Mouse (Mus musculus) cerebellum, adult 9-10 months (tissue): ENCODE results near the gene Snrpa1.
A peak's percentile ranks its signal among the peaks of the same experiment; 100 is the strongest.
"Not testable (repeated sequence)": the region's sequence is repeated elsewhere in the genome, so short reads cannot be mapped to it uniquely, and the experiment has no call there.

Source experiments
- DNase-seq: peaks from one replicate; pipeline ENCODE4 v3.0.0; 2022

Snrpa1 gene

GRCm38 (mm10) chr7:66058703-66059102 lies at the start of gene Snrpa1:
Gene Snrpa1 (plus strand): TSS chr7:66059003.
- no peak for DNase-seq

GRCm38 (mm10) chr7:66010518-66010917 lies 48.3 kb upstream of the Snrpa1 start:
- no peak for DNase-seq

DNA sequence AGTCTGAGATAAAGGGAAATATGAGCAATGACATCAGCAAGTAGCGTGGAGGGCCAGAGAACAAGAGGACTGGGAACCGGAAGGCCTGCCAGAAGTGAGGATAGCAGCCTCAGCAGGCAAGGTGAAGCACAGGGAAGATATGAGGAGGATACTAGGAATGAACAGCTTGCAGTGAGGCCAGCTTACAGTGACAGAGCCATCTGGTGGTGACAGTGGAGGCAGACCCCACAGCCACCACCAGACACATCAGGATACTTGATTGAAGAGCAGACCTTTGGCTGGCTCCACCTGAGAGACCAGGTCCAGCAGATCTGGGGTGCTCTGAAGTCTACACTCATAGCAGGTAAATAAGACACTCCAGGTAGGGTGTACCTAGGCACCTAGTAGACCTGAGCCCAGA lies 31.1 kb upstream of the Snrpa1 start:
- peak; percentile 70 for DNase-seq

DNA sequence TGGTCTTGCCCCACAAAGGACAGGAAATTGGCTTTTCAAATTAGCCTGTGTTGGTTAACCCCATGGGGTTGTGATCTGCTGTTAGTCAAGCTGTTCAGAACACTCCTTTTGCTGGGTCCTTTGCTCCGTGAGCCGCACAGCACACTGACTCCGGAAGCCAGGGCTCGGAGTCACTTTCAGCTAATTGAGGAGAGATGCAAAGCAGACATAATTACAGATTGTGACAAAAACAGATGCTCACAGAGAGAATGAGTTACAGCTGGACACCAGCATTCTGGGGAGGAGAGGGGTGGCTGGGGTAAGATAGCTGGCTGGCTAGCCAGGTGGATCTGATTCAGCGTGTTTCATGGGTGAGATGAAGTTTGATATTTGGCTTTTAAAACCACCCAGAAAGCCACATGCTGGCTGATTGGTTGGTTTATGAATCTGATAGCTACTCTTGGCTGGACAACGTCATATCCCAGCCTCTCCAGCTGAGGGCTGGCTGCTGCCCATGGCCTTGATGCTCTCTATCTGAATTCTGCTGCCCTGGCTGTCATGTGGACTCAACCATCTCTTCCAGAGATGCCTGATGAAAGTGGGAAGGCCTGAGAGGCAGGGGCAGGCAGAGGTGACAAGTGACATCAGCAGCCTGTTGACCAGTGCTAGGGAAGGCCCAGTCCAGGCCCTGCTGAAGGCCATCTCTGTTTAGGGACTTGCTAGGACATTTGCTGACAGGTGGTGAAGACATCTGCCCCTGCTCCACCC lies 29.9 kb upstream of the Snrpa1 start:
- no peak for DNase-seq

DNA sequence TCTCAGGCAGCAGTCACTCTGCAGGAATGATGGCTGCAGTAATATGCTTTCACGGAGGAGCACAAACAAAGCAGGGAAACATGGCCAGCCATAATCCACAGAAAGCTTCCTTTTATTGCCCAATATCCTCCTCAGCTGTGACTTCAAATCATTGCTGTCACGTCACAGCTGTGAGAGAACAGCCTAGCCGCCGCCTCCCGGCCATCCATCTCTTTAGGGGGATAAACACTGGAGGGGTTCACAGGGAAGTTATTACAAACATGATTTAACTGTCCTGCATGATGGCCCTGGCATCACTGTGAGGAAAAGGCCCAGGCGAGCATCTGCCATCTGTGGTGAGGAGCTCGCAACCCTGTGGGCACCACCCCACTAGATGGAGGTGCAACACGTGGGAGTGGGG lies 22.0 kb upstream of the Snrpa1 start:
- no peak for DNase-seq

DNA sequence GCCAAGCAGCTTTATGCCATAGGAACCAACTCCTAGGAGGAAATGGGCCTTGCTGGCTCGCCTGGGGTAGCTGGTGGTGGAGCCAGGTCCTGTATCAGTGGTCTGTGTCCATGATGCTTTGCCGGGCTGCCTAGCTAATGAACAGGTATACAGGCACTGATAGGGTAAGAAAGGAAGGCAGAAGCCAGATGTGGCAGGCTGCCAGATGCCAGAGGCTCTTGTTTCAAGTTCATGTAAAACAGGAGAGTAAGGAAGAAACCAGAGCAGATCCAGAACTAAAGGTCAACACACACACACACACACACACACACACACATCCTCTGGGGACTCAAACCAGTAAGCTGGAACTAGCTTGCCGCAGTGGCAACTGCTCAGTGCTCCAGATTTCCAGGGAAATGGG lies 20.5 kb upstream of the Snrpa1 start:
- no peak for DNase-seq

GRCm38 (mm10) chr7:66038730-66039129 lies 20.1 kb upstream of the Snrpa1 start:
- peak; percentile 84 for DNase-seq

DNA sequence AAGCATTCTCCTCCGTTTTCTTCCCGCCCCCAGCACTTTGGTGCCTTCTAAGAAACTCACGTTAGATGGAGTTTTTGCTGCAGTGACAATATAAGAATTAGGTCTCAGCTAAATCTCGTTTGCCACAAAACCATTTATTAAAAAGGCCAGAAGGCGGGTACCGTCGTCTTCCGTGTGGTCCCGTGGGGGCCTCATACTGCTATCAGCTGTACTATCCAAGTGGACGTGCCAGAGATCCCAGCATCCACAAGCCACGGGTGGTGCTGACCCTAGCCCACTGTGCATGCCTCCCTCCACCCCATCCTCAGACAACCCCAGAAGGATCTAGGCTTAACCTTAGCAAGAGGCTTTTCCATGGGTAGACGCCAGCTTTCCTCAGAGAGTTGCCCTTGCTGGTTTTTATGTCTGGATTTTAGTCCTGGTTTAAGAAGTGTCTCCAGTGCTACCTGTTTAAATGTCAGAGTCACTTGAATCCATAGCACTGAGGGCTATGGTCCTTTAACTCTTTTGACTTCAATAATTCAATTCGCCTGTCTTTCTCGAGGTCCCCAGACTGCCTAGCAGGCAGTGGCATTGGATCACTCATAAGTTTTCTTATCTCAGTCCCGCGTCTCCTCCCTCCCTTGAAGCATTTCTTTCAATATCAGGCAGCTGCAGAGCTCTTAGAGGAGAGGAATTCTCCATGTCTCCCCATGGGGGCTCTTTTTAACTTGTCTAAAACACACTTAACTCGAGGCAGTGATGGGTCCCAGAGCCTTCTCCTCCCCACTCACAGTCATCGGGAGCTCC lies 18.6 kb upstream of the Snrpa1 start:
- DNase-seq: no peak

- DNase-seq: peak; percentile 87
These were observed 15.0 kb upstream of the Snrpa1 start, which contains the start of gene Gm45213 for GRCm38 (mm10) chr7:66043552-66044459. Gene Gm45213 (plus strand): TSS chr7:66043602.

DNA sequence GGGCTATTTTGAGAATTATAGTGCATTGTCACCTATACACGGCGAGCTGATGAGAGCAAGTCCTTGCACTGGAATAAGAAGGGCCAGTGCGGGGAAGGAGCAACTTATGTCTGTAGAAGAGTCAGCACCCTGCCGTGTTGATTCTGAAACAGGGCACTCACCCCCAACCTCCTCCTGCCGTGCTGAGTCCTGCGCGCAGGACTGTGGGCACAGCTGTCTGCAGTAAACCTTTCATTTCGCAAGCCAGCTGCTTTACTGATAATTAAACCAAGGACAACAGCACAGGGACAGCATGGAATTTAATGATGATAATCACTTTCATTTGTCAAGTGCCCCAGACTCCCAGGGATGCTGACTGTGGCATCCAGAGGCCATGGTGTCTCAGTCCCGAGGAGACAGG lies 14.2 kb upstream of the Snrpa1 start:
- DNase-seq: no peak

GRCm38 (mm10) chr7:66046921-66047918 lies 11.6 kb upstream of the Snrpa1 start:
- DNase-seq: no peak

- no peak for DNase-seq
These were observed 10.8 kb upstream of the Snrpa1 start for GRCm38 (mm10) chr7:66047975-66048374.

- DNase-seq: no peak
These were observed 10.2 kb upstream of the Snrpa1 start for GRCm38 (mm10) chr7:66048446-66049230.

DNA sequence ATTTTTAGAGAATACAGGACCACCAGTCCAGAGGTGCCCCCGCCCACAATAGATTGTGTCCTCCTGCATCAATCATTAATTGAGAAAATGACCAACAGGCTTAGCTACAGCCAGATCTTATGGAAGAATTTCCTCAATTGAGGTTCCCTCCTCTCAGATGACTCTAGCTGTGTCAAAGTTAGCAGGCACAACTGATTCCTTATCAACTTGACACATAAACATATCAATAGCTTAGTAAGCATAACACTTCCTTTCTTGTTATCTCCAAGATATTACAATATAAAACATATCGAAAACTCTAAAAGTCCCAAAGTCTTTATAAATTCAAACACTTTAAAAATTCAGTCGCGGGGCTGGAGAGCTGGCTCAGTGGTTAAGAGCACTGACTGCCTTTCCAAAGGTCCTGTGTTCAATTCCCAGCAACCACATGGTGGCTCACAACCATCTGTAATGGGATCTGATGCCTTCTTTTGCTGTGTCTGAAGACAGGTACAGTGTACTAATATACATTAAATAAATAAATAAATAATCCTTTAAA lies 4.8 kb upstream of the Snrpa1 start:
- DNase-seq: no peak

DNA sequence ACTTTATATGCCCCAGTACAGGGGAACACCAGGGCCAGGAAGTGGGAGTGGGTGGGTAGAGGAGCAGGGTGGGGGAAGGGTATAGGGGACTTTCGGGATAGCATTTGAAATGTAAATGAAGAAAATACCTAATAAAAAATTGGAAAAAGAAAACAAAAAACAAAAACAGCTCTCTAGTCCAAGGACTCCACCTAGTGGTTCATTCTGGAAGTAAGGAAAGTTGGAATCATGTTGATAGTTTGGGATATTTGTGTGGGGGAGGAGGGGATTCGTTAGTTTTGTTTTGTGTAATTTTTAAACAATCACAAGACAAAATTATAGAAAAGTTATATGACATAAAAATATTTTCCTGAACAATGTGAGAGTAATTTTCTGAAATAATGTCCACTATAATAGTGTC lies 3.4 kb upstream of the Snrpa1 start:
- DNase-seq: not testable (repeated sequence)

GRCm38 (mm10) chr7:66060066-66060956 lies 1.5 kb downstream of the Snrpa1 start:
- peak; percentile 83 for DNase-seq

DNA sequence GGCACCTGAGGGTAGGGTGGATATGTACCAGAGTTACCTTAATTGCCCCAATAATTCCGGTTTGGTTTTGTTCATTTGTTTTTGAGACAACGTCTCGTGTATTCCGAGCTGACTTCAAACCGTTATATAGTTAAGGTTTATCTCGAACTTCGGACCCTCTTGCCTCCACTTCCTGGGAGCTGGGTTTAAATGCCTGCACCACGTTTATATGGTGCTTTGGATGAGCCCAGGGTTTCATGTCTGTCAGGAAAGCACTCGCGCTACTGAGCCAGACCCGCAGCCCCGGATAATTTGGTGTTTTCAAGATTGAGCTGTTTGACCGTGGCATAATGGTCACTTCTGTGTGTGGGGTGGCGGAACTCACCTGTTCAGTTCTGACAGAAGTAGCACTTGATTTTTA lies 2.3 kb downstream of the Snrpa1 start:
- no peak for DNase-seq

- peak; percentile 62 for DNase-seq
These were observed 17.6 kb downstream of the Snrpa1 start for GRCm38 (mm10) chr7:66076411-66076810.

DNA sequence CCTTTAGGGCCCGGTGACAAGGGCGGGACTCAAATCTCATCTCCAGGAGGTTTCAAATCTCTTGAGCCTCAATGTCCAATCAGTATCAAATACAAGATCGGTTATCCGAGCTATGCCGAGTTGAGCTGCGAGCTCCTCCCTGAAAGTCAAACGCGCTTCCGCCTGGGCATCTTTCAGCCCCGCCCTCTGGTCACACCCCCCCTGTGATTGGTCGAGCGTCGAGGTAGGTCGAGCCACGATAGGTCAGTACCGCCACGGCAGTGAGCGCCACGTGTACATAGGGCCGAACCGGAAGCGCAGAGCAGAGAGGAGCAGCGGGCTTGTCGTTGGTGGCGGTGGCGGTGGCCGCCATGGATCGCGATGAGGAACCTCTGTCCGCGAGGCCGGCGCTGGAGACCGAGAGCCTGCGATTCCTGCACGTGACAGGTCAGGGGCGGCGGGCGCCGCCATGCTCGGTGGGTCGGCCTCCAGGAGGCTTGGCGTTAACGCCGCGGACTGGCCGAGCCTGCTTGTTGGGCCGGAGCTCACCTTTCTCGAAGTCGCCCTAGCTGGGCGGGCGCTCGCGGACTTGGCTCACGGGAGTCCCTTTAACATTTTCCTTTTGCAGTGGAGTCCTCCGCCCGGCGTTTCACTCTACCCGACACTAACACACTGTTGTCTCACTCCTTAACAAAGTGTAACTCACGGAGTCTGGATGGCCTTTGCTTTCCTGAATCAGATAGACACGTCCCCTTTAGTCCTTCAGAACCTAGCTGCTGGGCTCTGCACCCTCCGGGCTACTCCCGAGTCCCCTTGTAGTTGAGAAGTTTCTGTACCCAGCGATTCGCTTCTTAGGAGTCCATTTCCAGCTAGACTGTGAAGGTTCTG lies 20.8 kb downstream of the Snrpa1 start, which contains the start of gene Selenos:
TSS of gene Selenos (plus strand) at position 286 of the 867 bp plus-strand sequence.
- peak; percentile 93 for DNase-seq
